Mouse (Mus musculus) CH12.LX (cell line): ENCODE results near the gene Sugct.

ENCODE experiments used
- CHD1 ChIP-seq: IDR thresholded peaks from 2 replicates; pipeline ENCODE4 v1.6.1; 2012; ENCODE audit warnings: low read depth, low read length, improper control_type of control experiment, inconsistent platforms
- CTCF ChIP-seq, 2 experiments: IDR thresholded peaks in 1 of 2; conservative IDR thresholded peaks in 1 of 2; 2 replicates each; pipeline ENCODE4 v1.5.1; 2011 to 2012; ENCODE audit warnings: low read depth in 2 of 2, low read length in 2 of 2, improper control_type of control experiment in 1 of 2, inconsistent platforms in 1 of 2, mild to moderate bottlenecking in 1 of 2, moderate library complexity in 1 of 2
- E2F4 ChIP-seq: IDR thresholded peaks from 2 replicates; pipeline ENCODE4 v1.6.1; 2011; ENCODE audit warnings: low read depth, low read length, improper control_type of control experiment; ENCODE audit not compliant: insufficient replicate concordance
- ELF1 ChIP-seq: IDR thresholded peaks from 2 replicates; pipeline ENCODE4 v1.6.1; 2014; ENCODE audit warnings: low read depth, mild to moderate bottlenecking, inconsistent platforms, low read length, improper control_type of control experiment
- ETS1 ChIP-seq: conservative IDR thresholded peaks from 2 replicates; pipeline ENCODE4 v1.6.1; 2012; ENCODE audit warnings: low read depth, mild to moderate bottlenecking, inconsistent platforms, low read length, improper control_type of control experiment, moderate library complexity
- JUND ChIP-seq: conservative IDR thresholded peaks from 2 replicates; pipeline ENCODE4 v1.6.1; 2011; ENCODE audit warnings: low read depth, low read length, improper control_type of control experiment
- MAX ChIP-seq: IDR thresholded peaks from 2 replicates; pipeline ENCODE4 v1.6.1; 2011; ENCODE audit warnings: low read length, improper control_type of control experiment
- NELFE ChIP-seq: IDR thresholded peaks from 2 replicates; pipeline ENCODE4 v1.6.1; 2011; ENCODE audit warnings: low read depth, low read length, improper control_type of control experiment
- ZKSCAN1 ChIP-seq: IDR thresholded peaks from 2 replicates; pipeline ENCODE4 v1.6.1; 2012; ENCODE audit warnings: low read depth, inconsistent platforms, low read length, improper control_type of control experiment, borderline replicate concordance
- ZNF384 ChIP-seq: IDR thresholded peaks from 2 replicates; pipeline ENCODE4 v1.6.1; 2012; ENCODE audit warnings: low read depth, low read length, improper control_type of control experiment, inconsistent platforms

DNA sequence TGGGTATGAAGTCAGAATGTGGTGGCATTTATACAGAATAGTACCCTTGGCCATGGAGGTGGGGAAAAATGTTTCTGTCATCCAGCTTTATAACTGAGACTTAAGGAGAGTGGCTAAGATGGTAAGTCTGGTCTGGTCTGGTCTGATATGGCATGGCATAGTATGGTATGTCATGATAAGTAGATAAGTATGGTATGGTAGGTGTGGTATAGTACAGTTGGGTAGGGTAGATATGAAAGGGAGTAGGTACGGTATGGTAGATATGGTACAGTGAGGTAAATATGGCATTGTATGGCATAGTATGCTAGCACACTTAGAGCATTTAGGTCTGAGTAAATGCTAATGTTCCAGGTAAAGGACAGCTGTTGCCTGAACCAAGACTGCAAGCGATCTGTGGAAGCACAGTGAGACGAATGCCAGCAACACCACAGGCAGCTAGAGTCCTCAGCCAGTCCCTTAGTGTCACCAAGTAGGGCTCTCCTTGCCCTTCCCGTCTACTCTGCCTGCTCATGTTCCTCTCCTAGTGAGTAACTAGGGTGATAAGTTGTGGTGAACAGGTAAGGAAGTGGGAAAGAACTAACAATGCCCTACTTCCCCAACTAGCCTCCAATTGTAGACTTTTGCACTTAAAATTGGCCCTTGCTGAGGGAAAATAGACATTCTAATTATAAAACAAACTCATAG lies 667.4 kb downstream of the Sugct start:
- TF ChIP-seq MAX (no peak), ETS1 (no peak), JUND (no peak), CTCF (conservative IDR thresholded peaks at IDR 0.05 in 1 of 2, IDR thresholded peaks at IDR 0.05 in 1 of 2; ENCODE audit: low read depth in 2 of 2, low read length in 2 of 2) (no peak), NELFE (no peak), ZKSCAN1 (no peak), ELF1 (no peak), E2F4 (no peak), CHD1 (no peak), ZNF384 (no peak)
